Mouse (Mus musculus) T-helper 17 cell (primary cell): ENCODE results near the gene C3ar1.

Experiments
- in situ Hi-C, 2 experiments: fragments of 300-600 bp; cut with MboI, MseI; formaldehyde crosslinking; loops; 1 replicate in 1 of 2; 2 replicates in 1 of 2; pipeline ENCODE4 v1.15.1; 2025; ENCODE audit warnings: high pct_unique_total_duplicates in 2 of 2

C3ar1 gene

DNA sequence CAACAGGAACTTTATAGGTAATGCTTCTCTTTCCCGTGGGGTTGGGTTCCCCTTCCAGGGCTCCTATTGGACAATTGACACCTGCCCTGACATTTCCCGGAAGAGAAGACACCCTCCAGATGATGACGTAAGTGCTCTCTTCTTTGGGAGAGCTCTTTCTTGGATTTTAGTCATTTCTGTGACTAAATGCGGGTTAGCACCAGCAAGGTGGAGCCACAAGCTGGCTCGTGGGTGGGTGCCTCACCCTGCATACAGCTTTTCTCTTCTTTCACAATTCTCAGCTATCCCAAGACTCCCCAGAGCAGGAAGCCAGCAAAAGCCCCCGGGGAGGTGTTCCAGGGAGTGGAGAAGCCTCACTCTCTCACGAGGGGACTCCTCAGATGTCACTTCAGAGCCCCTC lies 23.1 kb downstream of the C3ar1 start:
- in situ Hi-C loops, result no loop called here

DNA sequence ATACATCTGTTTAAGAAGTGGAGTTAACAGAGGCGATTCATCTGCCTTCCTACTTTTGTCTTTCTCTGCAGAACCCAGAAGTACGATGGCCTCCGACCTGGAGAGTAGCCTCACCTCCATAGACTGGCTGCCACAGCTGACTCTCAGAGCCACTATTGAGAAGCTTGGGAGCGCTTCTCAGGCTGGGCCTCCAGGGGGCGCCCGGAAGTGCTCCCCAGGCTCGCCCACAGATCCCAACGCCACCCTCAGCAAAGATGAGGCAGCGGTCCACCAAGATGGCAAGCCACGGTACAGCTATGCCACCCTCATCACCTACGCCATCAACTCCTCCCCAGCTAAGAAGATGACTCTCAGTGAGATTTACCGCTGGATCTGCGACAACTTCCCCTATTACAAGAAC lies 27.9 kb downstream of the C3ar1 start:
- in situ Hi-C loops, result no loop called here

DNA sequence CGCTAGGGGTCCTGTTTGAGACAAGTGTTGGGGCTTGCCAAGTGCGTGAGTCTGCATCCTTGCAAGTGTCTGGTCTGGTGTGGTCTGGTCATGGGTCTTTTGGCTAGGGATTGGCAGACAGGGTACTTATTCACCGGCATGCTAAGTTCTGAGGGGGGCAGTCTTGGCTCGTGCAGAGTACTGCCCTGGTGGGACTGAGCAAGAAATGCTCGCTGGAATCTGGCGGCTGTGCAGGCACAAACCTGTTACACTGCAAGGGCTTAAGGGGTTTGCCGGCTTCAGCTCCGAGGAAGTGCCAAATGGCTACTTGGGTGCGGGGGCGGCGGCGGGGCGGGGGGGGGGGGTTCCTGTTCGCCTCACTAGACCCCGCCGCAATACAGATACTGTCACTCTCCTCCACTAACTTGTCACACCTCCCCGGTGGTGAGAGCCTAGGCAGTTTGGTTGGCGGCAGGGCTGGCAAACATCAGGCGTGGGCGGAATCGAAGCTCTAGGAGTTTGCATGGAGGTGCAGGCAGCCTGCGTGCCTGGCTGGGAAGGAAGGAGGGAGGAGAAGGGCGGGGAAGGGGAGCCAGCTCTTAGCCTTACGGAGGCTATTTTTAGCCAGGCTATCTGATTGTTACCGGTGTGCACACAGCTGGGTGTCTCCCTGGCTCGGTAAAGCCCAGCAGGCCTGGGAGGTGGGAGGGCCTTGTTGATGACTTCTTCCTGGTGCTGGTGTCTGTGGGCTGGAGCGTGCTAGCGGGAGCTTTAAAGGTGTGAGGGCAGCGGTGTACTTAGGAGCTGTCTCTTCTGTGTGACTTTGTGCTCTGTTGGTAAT lies 29.8 kb downstream of the C3ar1 start:
- in situ Hi-C loops, result no loop called here

GRCm38 (mm10) chr6:122825166-122825565 lies 30.8 kb downstream of the C3ar1 start:
- in situ Hi-C loops, result no loop called here

DNA sequence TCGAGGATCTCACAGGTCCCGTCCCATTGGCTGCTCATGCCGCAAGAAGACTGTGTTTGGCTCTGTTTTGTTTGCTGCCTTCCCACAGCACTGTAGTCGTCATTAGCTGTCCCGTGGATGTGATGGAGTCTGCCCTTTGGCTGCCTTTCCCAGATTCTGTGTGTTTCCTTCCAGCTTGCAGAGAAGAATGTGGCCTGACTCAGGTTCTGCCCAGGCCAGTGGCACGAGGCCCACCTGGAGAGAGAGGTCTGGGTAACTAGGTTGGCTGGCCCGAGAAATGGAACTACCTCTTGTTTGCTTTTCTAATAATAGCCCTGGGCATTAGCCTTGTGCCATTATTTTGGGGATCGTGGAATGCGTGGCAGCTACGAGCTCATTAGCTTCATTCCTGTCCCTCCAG lies 31.9 kb downstream of the C3ar1 start:
- in situ Hi-C loops, result loop anchor here in 1 of 2 experiments (5.0 kb wide), 1 partner anchor 53 kb away; no protein-coding TSS in a partner anchor

DNA sequence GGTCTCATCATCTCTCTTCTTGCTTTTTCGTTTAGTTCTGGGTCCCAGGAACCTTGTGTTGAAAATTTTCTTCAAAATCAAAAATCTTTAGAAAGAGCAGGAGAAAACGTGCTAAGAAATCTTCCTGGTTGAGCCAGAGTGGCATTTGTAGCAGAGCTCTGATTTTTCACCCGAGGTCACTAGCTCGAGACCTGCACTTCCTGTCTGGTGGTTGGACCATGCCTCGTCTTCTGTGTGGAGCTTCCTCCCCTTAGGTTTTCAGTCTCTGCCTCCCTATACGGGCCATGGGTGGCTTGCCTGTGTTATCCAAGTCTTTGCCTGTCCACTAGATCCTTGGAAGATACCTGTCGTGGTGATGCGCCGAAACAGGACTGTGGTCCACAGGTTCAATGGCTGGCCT lies 34.1 kb downstream of the C3ar1 start:
- in situ Hi-C loops, result loop anchor here in 1 of 2 experiments (5.0 kb wide), 1 partner anchor 55 kb away; no protein-coding TSS in a partner anchor

GRCm38 (mm10) chr6:122820799-122821650 lies 34.9 kb downstream of the C3ar1 start:
- in situ Hi-C loops, result loop anchor here in 1 of 2 experiments (5.0 kb wide), 1 partner anchor 56 kb away; no protein-coding TSS in a partner anchor

- in situ Hi-C loops, result loop anchor here in 1 of 2 experiments (5.0 kb wide), 1 partner anchor 57 kb away; no protein-coding TSS in a partner anchor
Measured at GRCm38 (mm10) chr6:122820071-122820798, 35.7 kb downstream of the C3ar1 start.

- in situ Hi-C loops, result loop anchor here (5.0 to 10.0 kb wide), 3 partner anchors 58 to 1895 kb away; partner anchors contain the start of gene M6pr (in 1 of the 2)
Measured at GRCm38 (mm10) chr6:122819306-122820070, 36.5 kb downstream of the C3ar1 start, which contains the start of gene Foxj2. Gene Foxj2 (plus strand): TSS chr6:122819914.

GRCm38 (mm10) chr6:122813640-122814039 lies 42.3 kb downstream of the C3ar1 start:
- in situ Hi-C loops, result loop anchor here (5.0 to 10.0 kb wide), 3 partner anchors 509 to 1889 kb away; partner anchors contain the start of gene M6pr (in 1 of the 2)

DNA sequence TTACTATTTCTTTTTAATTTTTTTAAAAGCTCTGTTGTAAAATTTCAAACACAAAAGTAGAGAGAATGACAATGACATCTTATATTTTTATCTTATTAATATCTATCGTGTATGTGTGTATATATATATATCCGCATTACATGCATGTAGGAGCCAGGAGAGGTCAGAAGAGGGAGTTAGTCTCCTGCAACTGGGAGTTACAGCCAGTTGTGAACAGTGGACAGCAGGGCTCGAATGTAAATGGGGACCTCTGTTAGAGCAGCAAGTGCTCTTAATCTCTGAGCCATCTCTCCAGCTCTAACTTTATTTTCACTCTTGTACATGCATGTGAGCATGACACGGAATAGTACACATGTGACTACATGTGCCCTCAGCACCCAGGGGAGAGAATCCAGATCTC lies 43.2 kb downstream of the C3ar1 start:
- in situ Hi-C loops, result loop anchor here (5.0 to 10.0 kb wide), 3 partner anchors 508 to 1888 kb away; partner anchors contain the start of gene M6pr (in 1 of the 2)

- in situ Hi-C loops, result loop anchor here (5.0 to 10.0 kb wide), 3 partner anchors 507 to 1887 kb away; partner anchors contain the start of gene M6pr (in 1 of the 2)
Measured at GRCm38 (mm10) chr6:122811771-122812600, 44.0 kb downstream of the C3ar1 start.

GRCm38 (mm10) chr6:122811280-122811652 lies 44.7 kb downstream of the C3ar1 start:
- in situ Hi-C loops, result loop anchor here (5.0 to 10.0 kb wide), 3 partner anchors 506 to 1886 kb away; partner anchors contain the start of gene M6pr (in 1 of the 2)

GRCm38 (mm10) chr6:122810615-122811279 lies 45.2 kb downstream of the C3ar1 start:
- in situ Hi-C loops, result loop anchor here (5.0 to 10.0 kb wide), 3 partner anchors 506 to 1886 kb away; partner anchors contain the start of gene M6pr (in 1 of the 2)

GRCm38 (mm10) chr6:122810022-122810614 lies 45.8 kb downstream of the C3ar1 start:
- in situ Hi-C loops, result loop anchor here (5.0 to 10.0 kb wide), 3 partner anchors 505 to 1885 kb away; partner anchors contain the start of gene M6pr (in 1 of the 2)

GRCm38 (mm10) chr6:122804418-122804817 lies 51.5 kb downstream of the C3ar1 start:
- in situ Hi-C loops, result loop anchor here in 1 of 2 experiments (10.0 kb wide), 1 partner anchor 1940 kb away; the partner anchor contains the start of gene Grcc10

- in situ Hi-C loops, result loop anchor here in 1 of 2 experiments (10.0 kb wide), 1 partner anchor 1943 kb away; the partner anchor contains the start of gene Grcc10
Measured at GRCm38 (mm10) chr6:122801801-122802514, 54.0 kb downstream of the C3ar1 start.
